Mouse (Mus musculus) CD4-positive, CD25-positive, alpha-beta regulatory T cell, adult 2 months (primary cell): ENCODE data around the gene Tfpi2.

Experiments
- DNase-seq: peaks from one replicate; pipeline ENCODE4 v3.0.0-alpha.2; 2012; ENCODE audit warnings: low read depth, low spot score

Tfpi2 gene

GRCm38 (mm10) chr6:3988750-3989149, at the start of gene Tfpi2:
Tfpi2 (minus strand) TSS chr6:3988919.
- DNase-seq = no peak

- DNase-seq = no peak
Observed at GRCm38 (mm10) chr6:4030956-4031355, 42.2 kb upstream of the Tfpi2 start.

GRCm38 (mm10) chr6:4026367-4026766, 37.6 kb upstream of the Tfpi2 start:
- DNase-seq = no peak

- no peak for DNase-seq
Observed at GRCm38 (mm10) chr6:4022645-4023044, 33.9 kb upstream of the Tfpi2 start.

GRCm38 (mm10) chr6:4009548-4009947, 20.8 kb upstream of the Tfpi2 start:
- no peak for DNase-seq

- DNase-seq = no peak
Observed at GRCm38 (mm10) chr6:4008501-4009040, 19.9 kb upstream of the Tfpi2 start.

- DNase-seq = no peak
Observed at GRCm38 (mm10) chr6:4004808-4005207, 16.1 kb upstream of the Tfpi2 start.

GRCm38 (mm10) chr6:4003890-4004306, 15.2 kb upstream of the Tfpi2 start, which contains the start of gene Gng11:
Gng11 (plus strand) TSS chr6:4003904.
- no peak for DNase-seq

GRCm38 (mm10) chr6:4003445-4003844, 14.7 kb upstream of the Tfpi2 start:
- no peak for DNase-seq

GRCm38 (mm10) chr6:4000716-4001115, 12.0 kb upstream of the Tfpi2 start:
- no peak for DNase-seq

- no peak for DNase-seq
Observed at GRCm38 (mm10) chr6:3999296-3999695, 10.6 kb upstream of the Tfpi2 start.

GRCm38 (mm10) chr6:3998089-3998488, 9.4 kb upstream of the Tfpi2 start:
- DNase-seq = no peak

GRCm38 (mm10) chr6:3993492-3993891, 4.8 kb upstream of the Tfpi2 start, which contains the start of gene Gngt1:
Gngt1 (plus strand) TSS chr6:3993792.
- no peak for DNase-seq

- DNase-seq = no peak
Observed at GRCm38 (mm10) chr6:3982661-3983284, 5.9 kb downstream of the Tfpi2 start.

GRCm38 (mm10) chr6:3973679-3974078, 15.0 kb downstream of the Tfpi2 start:
- no peak for DNase-seq

GRCm38 (mm10) chr6:3967676-3968626, 20.8 kb downstream of the Tfpi2 start:
- no peak for DNase-seq

- no peak for DNase-seq
Observed at GRCm38 (mm10) chr6:3954969-3955368, 33.8 kb downstream of the Tfpi2 start.

GRCm38 (mm10) chr6:3936140-3936714, 52.5 kb downstream of the Tfpi2 start:
- DNase-seq = no peak

- DNase-seq = no peak
Observed at GRCm38 (mm10) chr6:3935606-3936005, 53.1 kb downstream of the Tfpi2 start.

GRCm38 (mm10) chr6:3935048-3935447, 53.7 kb downstream of the Tfpi2 start:
- DNase-seq = no peak

GRCm38 (mm10) chr6:3926140-3926539, 62.6 kb downstream of the Tfpi2 start:
- DNase-seq = no peak

GRCm38 (mm10) chr6:3922870-3923269, 65.8 kb downstream of the Tfpi2 start:
- no peak for DNase-seq
